Mouse (Mus musculus): ENCODE data around the gene Tex2. TPM values are rescaled to one million over a fixed set of nuclear protein-coding genes. Genes with fewer than 3 reads are reported as not detected.
"Not testable (repeated sequence)": the region's sequence is repeated elsewhere in the genome, so short reads cannot be mapped to it uniquely, and the experiment has no call there.

The Tex2 gene
- polyA plus RNA-seq, 1 experiment from 2014 or later = 16.3 TPM

- Histone ChIP-seq H3K27ac (no peak overlapping the region), H3K4me2 (replicated peaks) (no peak overlapping the region), H3K4me1 (peaks cover 7% of the 10 kb centered on the region), H3K9me3 (no peaks in the 10 kb centered on the region), H3K27me3 (replicated peaks) (peaks cover 3% of the 10 kb centered on the region; the same call in 1 of the 2 replicates), H3K36me3 (no peaks in the 10 kb centered on the region), H3K4me3 (no peak overlapping the region), H3K9ac (no peak overlapping the region)
- 37% methylated on average over 9 of the region's 9 CpGs for WGBS
- ATAC-seq (ENCODE audit: low FRiP score, low read depth) = no peak
These were observed 25.5 kb upstream of the Tex2 start for GRCm38 (mm10) chr11:106638551-106639355.

DNA sequence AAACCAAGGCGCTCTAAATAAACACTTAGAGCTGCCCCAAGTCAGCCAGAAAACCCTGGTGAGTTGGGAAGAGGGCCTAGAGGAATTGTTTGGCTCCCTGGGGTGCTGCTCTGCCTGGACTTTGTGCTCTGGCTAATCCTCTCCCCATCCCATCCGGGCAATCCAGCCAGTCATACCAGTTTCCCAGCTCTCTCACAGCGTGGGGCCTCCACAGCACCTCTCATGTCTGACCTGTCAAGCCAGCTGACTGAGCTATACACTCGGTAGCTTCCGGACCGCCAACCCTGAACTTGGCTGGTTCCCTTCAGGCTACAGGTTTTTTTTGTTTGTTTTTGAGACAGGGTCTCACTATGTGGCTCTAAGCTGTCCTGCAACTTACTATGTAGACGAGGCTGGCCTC, 24.5 kb upstream of the Tex2 start:
- H3K27ac ChIP-seq = no peak overlapping the region
- H3K4me2 ChIP-seq (replicated peaks) = no peak overlapping the region
- H3K4me3 ChIP-seq = no peak overlapping the region
- WGBS = 15% methylated on average over 7 of the region's 7 CpGs
- H3K36me3 ChIP-seq = no peaks in the 10 kb centered on the region
- peaks cover 3% of the 10 kb centered on the region; the same call in 1 of the 2 replicates for H3K27me3 ChIP-seq (replicated peaks)
- H3K9ac ChIP-seq = no peak overlapping the region
- peaks cover 7% of the 10 kb centered on the region for H3K4me1 ChIP-seq
- ATAC-seq (ENCODE audit: low FRiP score, low read depth) = no peak
- H3K9me3 ChIP-seq = peaks cover 4% of the 10 kb centered on the region; the same call in 1 of the 2 replicates

- Histone ChIP-seq H3K36me3 (no peaks in the 10 kb centered on the region), H3K9ac (no peak overlapping the region), H3K4me1 (peaks cover 7% of the 10 kb centered on the region), H3K27ac (no peak overlapping the region), H3K9me3 (peaks cover 10% of the 10 kb centered on the region; the same call in 1 of the 2 replicates), H3K27me3 (replicated peaks) (peaks cover 3% of the 10 kb centered on the region; the same call in 1 of the 2 replicates), H3K4me2 (replicated peaks) (no peak overlapping the region), H3K4me3 (no peak overlapping the region)
- WGBS = 44% methylated on average over 2 of the region's 2 CpGs
- no peak for ATAC-seq (ENCODE audit: low FRiP score, low read depth)
These were observed 22.7 kb upstream of the Tex2 start for GRCm38 (mm10) chr11:106635946-106636345.

GRCm38 (mm10) chr11:106634175-106634574, 21.0 kb upstream of the Tex2 start:
- H3K27ac ChIP-seq; H3K9ac ChIP-seq; H3K4me2 ChIP-seq (replicated peaks); H3K27me3 ChIP-seq (replicated peaks); ATAC-seq (ENCODE audit: low FRiP score, low read depth); H3K4me3 ChIP-seq; H3K36me3 ChIP-seq; H3K4me1 ChIP-seq: not testable (repeated sequence)
- peaks cover 10% of the 10 kb centered on the region; the same call in 1 of the 2 replicates for H3K9me3 ChIP-seq
- 92% methylated on average over 3 of the region's 3 CpGs for WGBS

GRCm38 (mm10) chr11:106633456-106633855, 20.2 kb upstream of the Tex2 start:
- Histone ChIP-seq H3K27me3 (replicated peaks) (no peaks in the 10 kb centered on the region), H3K4me3 (no peak overlapping the region), H3K36me3 (no peaks in the 10 kb centered on the region), H3K9ac (no peak overlapping the region), H3K27ac (no peak overlapping the region), H3K4me1 (no peaks in the 10 kb centered on the region; the same call in 1 of the 2 replicates), H3K9me3 (peaks cover 10% of the 10 kb centered on the region; the same call in 1 of the 2 replicates), H3K4me2 (replicated peaks) (no peak overlapping the region)
- ATAC-seq (ENCODE audit: low FRiP score, low read depth) = no peak
- WGBS = 64% methylated on average over 2 of the region's 2 CpGs

- 21% methylated on average over 6 of the region's 6 CpGs for WGBS
These were observed 14.5 kb upstream of the Tex2 start for GRCm38 (mm10) chr11:106627692-106628091.

GRCm38 (mm10) chr11:106625577-106625976, 12.4 kb upstream of the Tex2 start:
- WGBS = 52% methylated on average over 3 of the region's 3 CpGs
- Histone ChIP-seq H3K4me1 (no peaks in the 10 kb centered on the region), H3K36me3 (no peaks in the 10 kb centered on the region), H3K9ac (no peak overlapping the region), H3K9me3 (no peaks in the 10 kb centered on the region), H3K27ac (no peak overlapping the region), H3K27me3 (replicated peaks) (no peaks in the 10 kb centered on the region), H3K4me2 (replicated peaks) (no peak overlapping the region), H3K4me3 (no peak overlapping the region)
- ATAC-seq (ENCODE audit: low FRiP score, low read depth) = no peak

More at GRCm38 (mm10) chr11:106627692-106628091, 14.5 kb upstream of the Tex2 start:
- no peaks in the 10 kb centered on the region for H3K4me1 ChIP-seq
- H3K4me3 ChIP-seq = no peak overlapping the region
- H3K27ac ChIP-seq = no peak overlapping the region
- no peaks in the 10 kb centered on the region for H3K36me3 ChIP-seq
- no peak overlapping the region for H3K9ac ChIP-seq
- H3K9me3 ChIP-seq = peaks cover 6% of the 10 kb centered on the region; the same call in 1 of the 2 replicates
- H3K4me2 ChIP-seq (replicated peaks) = no peak overlapping the region
- no peaks in the 10 kb centered on the region for H3K27me3 ChIP-seq (replicated peaks)
- no peak for ATAC-seq (ENCODE audit: low FRiP score, low read depth)

DNA sequence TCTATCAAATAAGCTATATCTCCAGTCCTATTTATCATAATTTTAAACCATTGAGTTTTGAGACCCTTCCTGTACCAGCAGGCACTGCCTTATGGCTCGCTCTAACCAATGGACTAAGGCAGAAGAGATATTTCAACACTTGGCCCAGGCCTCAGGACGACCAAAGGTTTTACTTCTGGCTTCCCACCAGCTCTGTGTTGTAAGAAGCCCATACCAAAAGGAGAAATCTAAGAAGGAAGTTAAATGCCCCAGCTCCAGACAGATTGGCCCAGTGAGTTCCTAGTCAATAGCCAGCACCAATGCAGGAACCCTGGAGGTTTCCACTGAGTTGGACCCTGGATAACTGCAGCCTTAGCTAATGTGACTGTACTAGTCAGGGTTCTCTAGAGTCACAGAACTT, 10.4 kb upstream of the Tex2 start:
- WGBS = 76% methylated on average over 2 of the region's 2 CpGs
- no peaks in the 10 kb centered on the region for H3K36me3 ChIP-seq

GRCm38 (mm10) chr11:106622056-106622455, 8.8 kb upstream of the Tex2 start:
- no peak for ATAC-seq (ENCODE audit: low FRiP score, low read depth)
- Histone ChIP-seq H3K9ac (no peak overlapping the region), H3K4me3 (no peak overlapping the region), H3K9me3 (no peaks in the 10 kb centered on the region), H3K4me2 (replicated peaks) (no peak overlapping the region), H3K4me1 (no peaks in the 10 kb centered on the region), H3K36me3 (no peaks in the 10 kb centered on the region), H3K27ac (no peak overlapping the region), H3K27me3 (replicated peaks) (no peaks in the 10 kb centered on the region)
- 82% methylated on average over 8 of the region's 8 CpGs for WGBS

More for the DNA sequence above, 10.4 kb upstream of the Tex2 start:
- no peaks in the 10 kb centered on the region for H3K9me3 ChIP-seq
- no peak overlapping the region for H3K4me2 ChIP-seq (replicated peaks)
- no peak overlapping the region for H3K9ac ChIP-seq
- H3K27me3 ChIP-seq (replicated peaks) = no peaks in the 10 kb centered on the region
- H3K4me3 ChIP-seq = no peak overlapping the region
- no peak overlapping the region for H3K27ac ChIP-seq
- ATAC-seq (ENCODE audit: low FRiP score, low read depth) = no peak
- H3K4me1 ChIP-seq = no peaks in the 10 kb centered on the region

- WGBS = 85% methylated on average over 4 of the region's 4 CpGs
- not testable (repeated sequence) for H3K36me3 ChIP-seq; H3K4me1 ChIP-seq; H3K27ac ChIP-seq; H3K27me3 ChIP-seq (replicated peaks); H3K9ac ChIP-seq; ATAC-seq (ENCODE audit: low FRiP score, low read depth); H3K9me3 ChIP-seq; H3K4me3 ChIP-seq; H3K4me2 ChIP-seq (replicated peaks)
These were observed 5.5 kb upstream of the Tex2 start for GRCm38 (mm10) chr11:106618768-106619167.

DNA sequence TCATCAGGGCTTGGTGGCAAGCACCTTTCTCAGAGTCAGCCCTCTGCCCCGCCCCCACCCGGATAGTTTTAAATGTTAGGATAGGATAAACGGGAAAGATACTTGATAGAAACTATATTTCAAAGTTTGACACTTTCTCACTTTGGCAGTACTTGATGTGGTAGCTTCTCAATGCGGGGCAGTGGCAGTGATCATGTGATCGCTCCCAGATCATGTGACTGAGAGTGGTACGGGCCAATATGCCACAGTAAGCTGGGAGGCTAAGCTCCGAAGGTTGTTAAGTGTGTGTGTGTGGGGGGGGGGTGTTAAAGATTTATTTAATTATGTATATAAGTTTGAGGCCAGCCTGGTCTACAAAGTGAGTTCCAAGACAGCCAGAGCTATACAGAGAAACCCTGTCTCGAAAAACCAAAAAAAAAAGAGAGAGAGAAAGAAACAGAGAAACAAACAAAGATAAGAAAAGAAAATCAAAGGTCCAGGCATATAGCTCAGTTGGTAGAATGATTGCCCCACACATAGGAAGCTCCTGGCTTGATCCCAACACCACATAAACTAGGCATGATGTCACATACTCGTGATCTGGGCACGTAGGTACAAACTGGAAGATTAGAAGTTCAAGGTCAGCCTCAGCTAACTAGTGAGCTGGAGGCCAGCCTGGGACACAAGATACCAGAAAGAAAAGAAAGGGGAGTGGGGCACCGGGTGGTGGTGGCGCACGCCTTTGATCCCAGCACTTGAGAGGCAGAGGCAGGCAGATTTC, 4.8 kb upstream of the Tex2 start:
- Histone ChIP-seq H3K4me2 (replicated peaks) (no peak overlapping the region), H3K27me3 (replicated peaks) (no peaks in the 10 kb centered on the region), H3K4me1 (peaks cover 4% of the 10 kb centered on the region; the same call in 1 of the 2 replicates), H3K27ac (no peak overlapping the region), H3K36me3 (no peaks in the 10 kb centered on the region), H3K4me3 (no peak overlapping the region), H3K9ac (no peak overlapping the region), H3K9me3 (no peaks in the 10 kb centered on the region)
- 85% methylated on average over 13 of the region's 13 CpGs for WGBS
- no peak for ATAC-seq (ENCODE audit: low FRiP score, low read depth)

DNA sequence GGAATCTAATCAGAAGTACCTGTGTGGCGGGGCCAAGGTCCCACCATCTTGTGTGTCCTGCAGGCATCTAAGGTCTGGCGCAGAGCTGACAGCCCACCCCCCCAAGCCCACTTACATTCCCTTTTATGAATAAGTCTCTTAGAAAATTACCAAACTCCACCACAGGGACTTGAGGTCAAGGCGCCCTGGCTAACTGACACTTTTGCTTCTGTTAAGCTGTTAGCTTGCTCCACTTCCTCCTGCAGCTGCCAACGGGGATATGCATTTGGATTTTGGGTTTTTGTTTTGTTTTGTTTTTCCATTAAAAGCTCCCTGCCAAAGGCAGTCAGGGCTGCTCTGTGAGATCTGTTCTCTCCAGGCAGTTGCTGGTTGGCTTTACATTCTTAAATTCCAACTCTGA, 2.3 kb upstream of the Tex2 start:
- Histone ChIP-seq H3K4me2 (replicated peaks) (no peak overlapping the region), H3K36me3 (no peaks in the 10 kb centered on the region), H3K4me1 (peaks cover 14% of the 10 kb centered on the region), H3K4me3 (no peak overlapping the region), H3K27me3 (replicated peaks) (no peaks in the 10 kb centered on the region), H3K27ac (no peak overlapping the region), H3K9ac (no peak overlapping the region), H3K9me3 (no peaks in the 10 kb centered on the region)
- no peak for ATAC-seq (ENCODE audit: low FRiP score, low read depth)
- 80% methylated on average over 4 of the region's 4 CpGs for WGBS
